Mouse (Mus musculus): ENCODE data around the gene Stxbp5.

DNA sequence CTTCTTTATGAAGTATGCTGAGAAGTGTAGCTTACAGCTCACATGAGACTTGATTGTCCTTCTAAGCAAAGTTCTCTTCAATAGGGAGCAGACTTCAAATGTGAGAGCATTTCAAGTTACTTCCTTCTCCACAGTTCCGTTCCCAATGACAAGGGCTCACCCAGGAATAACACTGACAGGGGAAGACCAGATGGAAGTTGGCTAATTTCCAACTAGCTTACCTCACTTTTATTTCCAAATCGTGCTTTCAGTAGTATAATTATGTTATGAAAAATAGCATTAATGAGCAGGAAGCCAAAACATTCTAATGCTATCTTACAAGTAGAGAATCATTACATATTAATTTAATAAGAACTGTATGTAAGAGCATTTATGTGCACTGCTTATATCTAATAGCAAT lies 7.3 kb downstream of the Stxbp5 start:
- TF ChIP-seq CTCF (IDR thresholded peaks at IDR 0.05; ENCODE audit: low read depth, low read length) (no peak), POLR2A (IDR thresholded peaks at IDR 0.05; ENCODE audit: borderline replicate concordance, low read depth, low read length) (no peak)
